Mouse (Mus musculus) small intestine, adult 2 months (tissue): ENCODE data around the gene Ascc3.

ENCODE experiments used
- CTCF ChIP-seq: fragments of 200-500 bp; IDR thresholded peaks from 2 replicates; pipeline ENCODE4 v1.5.1; 2012; ENCODE audit warnings: low read depth, mild to moderate bottlenecking, control low read depth, inconsistent platforms, low read length, moderate library complexity, mixed read lengths; ENCODE audit not compliant: insufficient replicate concordance, insufficient read length; ENCODE audit errors: extremely low read depth
- POLR2A ChIP-seq: fragments of 200-500 bp; IDR thresholded peaks from 2 replicates; pipeline ENCODE4 v1.6.1; 2012; ENCODE audit warnings: low read depth, mild to moderate bottlenecking, control low read depth, inconsistent platforms, low read length, moderate library complexity

- TF ChIP-seq POLR2A (no peak), CTCF (no peak)
Observed at GRCm38 (mm10) chr10:50763457-50764310, 171.2 kb downstream of the Ascc3 start.
